Mouse (Mus musculus) heart, postnatal 0 days (tissue): ENCODE data around the gene Nudt22.

ENCODE experiments used
- CTCF ChIP-seq: IDR thresholded peaks from 2 replicates; pipeline ENCODE4 v1.5.1; 2016; ENCODE audit warnings: antibody characterized with exemption, control low read depth, low read depth
- EP300 ChIP-seq: IDR thresholded peaks from 2 replicates; pipeline ENCODE4 v1.6.1; 2016; ENCODE audit warnings: antibody characterized with exemption, low read depth

DNA sequence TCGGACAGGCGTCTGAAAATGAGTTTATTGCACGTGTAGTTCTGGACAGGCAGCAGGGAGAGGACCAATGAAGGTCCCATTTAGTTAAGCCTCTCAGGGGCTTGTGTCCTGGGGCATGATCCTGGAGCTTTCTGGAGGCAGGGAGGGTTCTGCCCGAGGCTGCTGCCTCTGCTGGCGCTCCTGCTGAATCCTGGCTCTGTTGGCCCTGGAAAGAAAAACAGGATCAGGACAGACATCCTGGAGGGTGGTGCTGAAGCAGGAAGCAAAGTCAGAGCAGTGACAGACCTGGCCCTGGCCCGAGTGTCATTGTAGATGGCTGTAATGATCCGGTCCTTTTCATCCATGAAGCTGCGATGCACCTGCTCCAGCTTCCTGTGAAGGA, 8.0 kb downstream of the Nudt22 start:
- TF ChIP-seq CTCF: no peak
- TF ChIP-seq EP300: no peak
